8 mouse cellular contexts compared by ENCODE assay signal in genomic region chr7:133620721-133621120, GRCm38 (mm10). TPM values are rescaled to one million over a fixed set of nuclear protein-coding genes. Genes with fewer than 3 reads are reported as not detected.
DNase-seq lines count a peak whose midpoint lies in the region; ATAC-seq lines count a peak whose summit lies in the region.
"Had no signal": no experiment of that assay in that cellular context is flagged by ENCODE, and none has a peak within 500 bp of the region (broad histone marks: within the 10 kb centered on the region; RNA-seq: fewer than 3 reads in every experiment).

No protein-coding gene starts in this region.

- 0 out of 2 replicates have a peak overlapping the region, but pooled peaks have one; percentile 15 for H3K4me2 ChIP-seq in hindbrain, embryonic 12.5 days (replicated peaks)

- no peaks in the 10 kb centered on the region for H3K4me1 ChIP-seq in hindbrain, embryonic 12.5 days

- peak; percentile 38 to 53 for DNase-seq in left cerebral cortex, postnatal 14 days (ENCODE audit: low spot score in 2 of 2)
- DNase-seq in left cerebral cortex, postnatal 4 days = no peak
- peak; percentile 86 for DNase-seq in brain, adult 2 months (ENCODE audit: low read depth, low spot score)
- DNase-seq in lung, postnatal 36 days = peak; percentile 11
- DNase-seq in c-Kit-positive CD71-positive TER-119-positive erythroid progenitor cells, embryonic 14.5 days (ENCODE audit: low spot score) = no peak

- H3K27ac ChIP-seq in hindbrain, embryonic 12.5 days = no peak overlapping the region

- WGBS in hindbrain, embryonic 12.5 days = 55% methylated on average over 11 of the region's 11 CpGs

- intact Hi-C loops in left cerebral cortex, postnatal 14 days (cut with DNase I) = loop anchor here (5.0 kb wide), 1 partner anchor 588 kb away; no protein-coding TSS in a partner anchor
- intact Hi-C loops in left cerebral cortex, postnatal 4 days (cut with DNase I) = loop anchor here (5.0 kb wide), 1 partner anchor 583 kb away; no protein-coding TSS in a partner anchor

- no peak overlapping the region for H3K4me3 ChIP-seq in hindbrain, embryonic 12.5 days

- H3K27me3 ChIP-seq in hindbrain, embryonic 12.5 days = no peaks in the 10 kb centered on the region

- H3K36me3 ChIP-seq in hindbrain, embryonic 12.5 days = no peaks in the 10 kb centered on the region

- no peak overlapping the region for H3K9ac ChIP-seq in hindbrain, embryonic 12.5 days

- ATAC-seq in hindbrain, embryonic 12.5 days (ENCODE audit: low FRiP score) = no peak
- ATAC-seq in monocyte, adult 5-6 weeks (replicated peaks; ENCODE audit: insufficient number of reproducible peaks, low FRiP score, low TSS enrichment, poor library complexity, severe bottlenecking) = no peak

- no peaks in the 10 kb centered on the region for H3K9me3 ChIP-seq in hindbrain, embryonic 12.5 days (replicated peaks)

RNA-seq across cellular contexts. Expression of gene Edrf1, which starts 16.6 kb away (rescaled TPM):
- 10 to 100 TPM; 21.7 to 26.5 TPM for total RNA-seq in left cerebral cortex, postnatal 14 days (2021)
- 10 to 100 TPM; 24.3 to 24.5 TPM for total RNA-seq in left cerebral cortex, postnatal 4 days (2021)
- 34.4 and 34.6 TPM in 2 replicates for polyA plus RNA-seq in hindbrain, embryonic 12.5 days (2016; fragmentation: Nextera tagmentation; extraction: Ambion mirVana)
- 37.3 to 59.4 TPM (median 39.0 TPM) in 3 replicates for total RNA-seq in monocyte, adult 5-6 weeks (2017)

RNA-seq across cellular contexts. Expression of gene Tex36, which starts 18.8 kb away (rescaled TPM):
- not detected for total RNA-seq in left cerebral cortex, postnatal 14 days (2021)
- total RNA-seq in left cerebral cortex, postnatal 4 days (2021) = not detected
- polyA plus RNA-seq in hindbrain, embryonic 12.5 days (2016; fragmentation: Nextera tagmentation; extraction: Ambion mirVana) = not detected in 2 replicates
- total RNA-seq in monocyte, adult 5-6 weeks (2017) = not detected in 3 replicates
- polyA plus RNA-seq: liver, embryonic 16.5 days had no signal

RNA-seq across cellular contexts. Expression of gene Mmp21, which starts 59.1 kb away (rescaled TPM):
- total RNA-seq in left cerebral cortex, postnatal 14 days (2021) = not detected
- total RNA-seq in left cerebral cortex, postnatal 4 days (2021) = not detected
- polyA plus RNA-seq in hindbrain, embryonic 12.5 days (2016; fragmentation: Nextera tagmentation; extraction: Ambion mirVana) = 0.25 TPM in 1 of 2 replicates, not detected in the other
- total RNA-seq in monocyte, adult 5-6 weeks (2017) = not detected in 3 replicates

Comparison
In these comparisons a context has a peak if more than half of its experiments do, and no peak if none do; other contexts are left out.
1. DNase-seq: peak in left cerebral cortex, postnatal 14 days (2 of 2), brain, adult 2 months (single experiment) and lung, postnatal 36 days (single experiment); none in left cerebral cortex, postnatal 4 days (single experiment) and c-Kit-positive CD71-positive TER-119-positive erythroid progenitor cells, embryonic 14.5 days (single experiment).